Mouse (Mus musculus): Measurements from ENCODE around the gene Golph3l.

DNA sequence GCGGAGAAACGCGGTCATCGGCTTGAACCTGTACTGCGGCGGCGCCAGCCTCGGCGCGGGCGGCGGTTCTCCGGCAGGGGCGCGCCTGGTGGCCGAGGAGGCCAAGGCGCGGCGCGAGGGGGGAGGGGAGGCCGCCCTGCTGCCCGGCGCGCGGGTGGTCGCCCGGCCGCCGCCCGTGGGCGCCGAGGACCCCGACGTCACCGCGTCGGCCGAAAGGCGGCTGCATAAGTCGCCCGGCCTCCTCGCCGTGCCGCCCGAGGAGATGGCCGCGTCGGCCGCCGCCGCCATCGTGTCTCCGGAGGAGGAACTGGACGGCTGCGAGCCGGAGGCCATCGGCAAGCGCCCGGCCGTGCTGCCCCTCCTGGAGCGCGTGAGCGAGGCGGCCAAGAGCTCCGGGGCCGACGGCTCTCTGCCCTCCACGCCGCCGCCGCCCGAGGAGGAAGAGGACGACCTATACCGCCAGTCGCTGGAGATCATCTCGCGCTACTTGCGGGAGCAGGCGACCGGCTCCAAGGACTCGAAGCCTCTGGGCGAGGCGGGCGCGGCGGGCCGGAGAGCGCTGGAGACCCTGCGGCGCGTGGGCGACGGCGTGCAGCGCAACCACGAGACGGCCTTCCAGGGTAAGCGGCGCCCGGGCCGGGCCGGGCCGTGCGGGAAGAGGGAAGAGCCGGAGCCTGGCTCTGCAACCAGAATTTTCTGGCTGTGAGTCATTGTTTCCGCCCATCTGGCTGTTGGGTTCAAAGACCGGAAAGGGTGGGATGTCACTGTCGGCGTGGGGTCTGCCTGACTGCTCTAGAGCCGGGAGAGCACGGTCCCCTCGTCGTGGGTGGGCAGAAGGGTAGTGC, 70.4 kb downstream of the Golph3l start:
- TF ChIP-seq POLR2A (IDR thresholded peaks at IDR 0.05; ENCODE audit: insufficient read depth, low read length) (no peak), CTCF (IDR thresholded peaks at IDR 0.05; ENCODE audit: low read depth, low read length) (no peak), EP300 (IDR thresholded peaks at IDR 0.05; ENCODE audit: insufficient read depth, low read depth, low read length) (no peak)
